Mouse (Mus musculus) spleen, adult 10 weeks (tissue): ENCODE data around the gene Gm30191. TPM values are rescaled to one million over a fixed set of nuclear protein-coding genes. Genes with fewer than 3 reads are reported as not detected.

Experiments
- polyA plus RNA-seq: library from polyadenylated mRNA; stranded (reverse); fragments of 350-450 nt; fragmentation: Illumina TruSeq; extraction: RNeasy Lipid Tissue Mini Kit (QIAGEN cat#74804); gene quantifications from one replicate; pipeline ENCODE4 v1.2.3, GENCODE M21; 2015; ENCODE audit warnings: low replicate concordance; ENCODE audit not compliant: insufficient read depth

The Gm30191 gene
- not detected for polyA plus RNA-seq

GRCm38 (mm10) chr4:134246719-134247258, at the start of gene Gm30191:
Gm30191 (plus strand) TSS chr4:134246935.

GRCm38 (mm10) chr4:134202904-134203303, 43.8 kb upstream of the Gm30191 start, which contains the start of gene Gm7534:
Gm7534 (minus strand) TSS chr4:134203004.

GRCm38 (mm10) chr4:134227194-134227593, 19.5 kb upstream of the Gm30191 start, which contains the start of gene Catsper4:
Catsper4 (minus strand) TSS chr4:134227383.

GRCm38 (mm10) chr4:134238279-134238651, 8.5 kb upstream of the Gm30191 start, which contains the start of gene Cnksr1:
Cnksr1 (minus strand) TSS chr4:134238399.

GRCm38 (mm10) chr4:134243516-134244250, 3.1 kb upstream of the Gm30191 start, which contains the start of gene E130218I03Rik:
E130218I03Rik (plus strand) TSS chr4:134243662.

GRCm38 (mm10) chr4:134245148-134245843, 1.4 kb upstream of the Gm30191 start, which contains the start of gene Zfp593:
Zfp593 (minus strand) TSS chr4:134245592.

GRCm38 (mm10) chr4:134253722-134254324, 7.1 kb downstream of the Gm30191 start, which contains the start of gene Grrp1:
Grrp1 (minus strand) TSS chr4:134254106.

GRCm38 (mm10) chr4:134287575-134288025, 40.9 kb downstream of the Gm30191 start, which contains the start of gene Pdik1l:
Pdik1l (minus strand) TSS chr4:134287895.

Other genes with a start within 250 kb of the Gm30191 start
- gene Dhdds, start 246.0 kb upstream of the Gm30191 start, polyA plus RNA-seq, result 21.6 TPM
- 0.08 TPM for gene Lin28a, start 228.1 kb upstream of the Gm30191 start, polyA plus RNA-seq
- 0.95 TPM for gene Zfp683, start 193.1 kb upstream of the Gm30191 start, polyA plus RNA-seq
- gene Crybg2, start 186.1 kb upstream of the Gm30191 start, polyA plus RNA-seq, result 3.5 TPM
- gene Cd52, start 151.9 kb upstream of the Gm30191 start, polyA plus RNA-seq, result 2,441 TPM
- gene Ubxn11, start 144.4 kb upstream of the Gm30191 start, polyA plus RNA-seq, result 10.4 TPM
- gene Sh3bgrl3, start 118.1 kb upstream of the Gm30191 start, polyA plus RNA-seq, result 432 TPM
- gene Cep85, start 59.8 kb upstream of the Gm30191 start, polyA plus RNA-seq, result 23.9 TPM
- gene Gm7534, start 43.9 kb upstream of the Gm30191 start, polyA plus RNA-seq, result not detected
- not detected for gene Catsper4, start 19.6 kb upstream of the Gm30191 start, polyA plus RNA-seq
- gene Cnksr1, start 8.5 kb upstream of the Gm30191 start, polyA plus RNA-seq, result not detected
- gene E130218I03Rik, start 3.3 kb upstream of the Gm30191 start, polyA plus RNA-seq, result not detected
- 4.3 TPM for gene Zfp593, start 1.3 kb upstream of the Gm30191 start, polyA plus RNA-seq
- 0.26 TPM for gene Grrp1, start 7.2 kb downstream of the Gm30191 start, polyA plus RNA-seq
- gene Pdik1l, start 41.0 kb downstream of the Gm30191 start, polyA plus RNA-seq, result 22.6 TPM
- gene Trim63, start 68.2 kb downstream of the Gm30191 start, polyA plus RNA-seq, result 0.50 TPM
- gene Slc30a2, start 96.2 kb downstream of the Gm30191 start, polyA plus RNA-seq, result 2.0 TPM
- 6.7 TPM for gene Extl1, start 136.9 kb downstream of the Gm30191 start, polyA plus RNA-seq
- 3.3 TPM for gene Pafah2, start 149.4 kb downstream of the Gm30191 start, polyA plus RNA-seq
- 122 TPM for gene Stmn1, start 221.4 kb downstream of the Gm30191 start, polyA plus RNA-seq
- gene Paqr7, start 249.8 kb downstream of the Gm30191 start, polyA plus RNA-seq, result 6.8 TPM